Mouse (Mus musculus): Measurements from ENCODE around the gene Uba52.
"Not testable (repeated sequence)": the region's sequence is repeated elsewhere in the genome, so short reads cannot be mapped to it uniquely, and the experiment has no call there.

Gene Uba52

GRCm38 (mm10) chr8:70529741-70530161, 19.1 kb upstream of the Uba52 start:
- DNase-seq = no peak

- DNase-seq = no peak
Measured at GRCm38 (mm10) chr8:70529299-70529698, 18.7 kb upstream of the Uba52 start.

- DNase-seq = no peak
Measured at GRCm38 (mm10) chr8:70528182-70528797, 17.7 kb upstream of the Uba52 start.

GRCm38 (mm10) chr8:70527512-70528181, 17.0 kb upstream of the Uba52 start, which contains the start of the genes Fkbp8 and Kxd1:
Gene Fkbp8, plus strand, starts transcription at chr8:70527724.
Gene Kxd1, minus strand, starts transcription at chr8:70527956.
- DNase-seq = peak; percentile 98

GRCm38 (mm10) chr8:70527111-70527511, 16.5 kb upstream of the Uba52 start:
- no peak for DNase-seq

GRCm38 (mm10) chr8:70522592-70523403, 12.2 kb upstream of the Uba52 start:
- DNase-seq = peak; percentile 95

GRCm38 (mm10) chr8:70519606-70520005, 9.0 kb upstream of the Uba52 start:
- DNase-seq = no peak

GRCm38 (mm10) chr8:70519043-70519442, 8.4 kb upstream of the Uba52 start:
- DNase-seq = no peak

- no peak for DNase-seq
Measured at GRCm38 (mm10) chr8:70517940-70518643, 7.5 kb upstream of the Uba52 start.

- no peak for DNase-seq
Measured at GRCm38 (mm10) chr8:70513441-70513840, 2.8 kb upstream of the Uba52 start.

- DNase-seq = no peak
Measured at GRCm38 (mm10) chr8:70512253-70512903, 1.8 kb upstream of the Uba52 start.

GRCm38 (mm10) chr8:70511770-70512169, 1.2 kb upstream of the Uba52 start:
- no peak for DNase-seq

- DNase-seq = not testable (repeated sequence)
Measured at GRCm38 (mm10) chr8:70511174-70511573, 573 bp upstream of the Uba52 start.

- DNase-seq = no peak
Measured at GRCm38 (mm10) chr8:70509281-70509952, 1.2 kb downstream of the Uba52 start.

GRCm38 (mm10) chr8:70507027-70507393, 3.6 kb downstream of the Uba52 start:
- no peak for DNase-seq

GRCm38 (mm10) chr8:70506328-70507026, 4.1 kb downstream of the Uba52 start, which contains the start of gene Rex1bd:
Gene Rex1bd, minus strand, starts transcription at chr8:70506752.
- peak; percentile 91 for DNase-seq

GRCm38 (mm10) chr8:70505698-70506327, 4.8 kb downstream of the Uba52 start:
- no peak for DNase-seq

- DNase-seq = peak; percentile 80
Measured at GRCm38 (mm10) chr8:70504851-70505250, 5.8 kb downstream of the Uba52 start.

GRCm38 (mm10) chr8:70504291-70504716, 6.3 kb downstream of the Uba52 start:
- DNase-seq = no peak

- DNase-seq = peak; percentile 74
Measured at GRCm38 (mm10) chr8:70503062-70503750, 7.4 kb downstream of the Uba52 start.
